Mouse (Mus musculus) C2C12 (cell line): ENCODE measurements at regions not wholly inside any gene's neighbourhood (a gene's known extent, or its start where the extent isn't known, plus 50 kb on each side); places are given as distances from the start of the nearest gene placed in this dataset.

ENCODE experiments used
- H3K27me3 ChIP-seq: one replicate; pipeline ENCODE4 v1.6.1; 2011; ENCODE audit not compliant: control insufficient read depth, insufficient read depth, insufficient read length
- H3K36me3 ChIP-seq: one replicate; pipeline ENCODE4 v1.6.1; 2011; ENCODE audit not compliant: control insufficient read depth, insufficient read depth
- H3K4me3 ChIP-seq: one replicate; pipeline ENCODE4 v1.5.1; 2011; ENCODE audit warnings: mild to moderate bottlenecking, control low read depth; ENCODE audit not compliant: poor library complexity, insufficient read depth, severe bottlenecking
- H3K79me2 ChIP-seq: one replicate; pipeline ENCODE4 v1.6.1; 2011; ENCODE audit not compliant: control insufficient read depth, insufficient read depth
- H3K79me3 ChIP-seq: one replicate; pipeline ENCODE4 v1.6.1; 2011; ENCODE audit warnings: low read depth, control low read depth
- H3ac ChIP-seq: one replicate; pipeline ENCODE3; 2011; ENCODE audit warnings: low read depth; ENCODE audit not compliant: control insufficient read depth, insufficient read length
- CEBPB ChIP-seq: IDR thresholded peaks from one replicate; pipeline ENCODE4 v1.6.1; 2011; ENCODE audit warnings: low read depth, mild to moderate bottlenecking, control low read depth, moderate library complexity
- CTCF ChIP-seq: IDR thresholded peaks from one replicate; pipeline ENCODE4 v1.5.1; 2011; ENCODE audit not compliant: control insufficient read depth, insufficient read depth, insufficient read length
- FOSL1 ChIP-seq: IDR thresholded peaks from one replicate; pipeline ENCODE4 v1.8.0; 2011; ENCODE audit warnings: mild to moderate bottlenecking, low read length; ENCODE audit not compliant: poor library complexity, insufficient read depth, severe bottlenecking
- MAX ChIP-seq: IDR thresholded peaks from one replicate; pipeline ENCODE4 v1.6.1; 2011; ENCODE audit warnings: mild to moderate bottlenecking, control low read depth
- MYOD1 ChIP-seq: IDR thresholded peaks from one replicate; pipeline ENCODE4 v1.6.1; 2011; ENCODE audit warnings: low read depth; ENCODE audit not compliant: control insufficient read depth, insufficient read length
- MYOG ChIP-seq: IDR thresholded peaks from one replicate; pipeline ENCODE4 v1.6.1; 2011; ENCODE audit not compliant: control insufficient read depth, insufficient read length; ENCODE audit errors: extremely low read depth
- USF1 ChIP-seq: IDR thresholded peaks from one replicate; pipeline ENCODE4 v1.6.1; 2011; ENCODE audit warnings: low read depth, mild to moderate bottlenecking, control low read depth, moderate library complexity

DNA sequence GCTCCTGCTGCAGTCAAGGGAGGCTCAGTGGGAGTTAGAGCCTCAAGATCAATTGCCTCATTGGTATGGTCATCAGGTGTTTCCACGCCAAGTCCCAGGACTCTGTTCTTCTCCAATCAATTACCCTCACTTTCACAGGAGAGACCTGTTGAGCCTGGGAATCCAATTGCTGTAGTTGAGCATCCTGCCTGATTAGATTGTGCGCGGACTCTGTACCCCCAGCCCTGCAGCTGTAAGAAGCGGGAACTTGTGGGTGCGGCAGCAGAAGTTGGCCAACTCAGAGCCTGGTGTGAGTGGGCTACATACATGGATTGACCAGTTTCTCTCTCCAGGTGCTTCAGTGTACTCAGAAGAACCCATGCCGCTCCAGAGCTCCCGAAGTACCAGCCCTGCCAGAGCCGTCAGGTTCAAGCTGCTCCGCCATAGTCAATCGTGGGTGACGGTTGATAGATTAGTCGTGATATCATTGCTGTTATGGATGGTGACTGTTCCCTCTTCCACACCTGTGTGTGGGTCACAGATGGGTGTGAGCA, 62.2 kb upstream of the Dlk1 start:
- TF ChIP-seq CTCF = no peak
- Histone ChIP-seq H3ac (no peak overlapping the region), H3K79me3 (no peaks in the 10 kb centered on the region), H3K4me3 (no peak overlapping the region), H3K36me3 (no peaks in the 10 kb centered on the region), H3K79me2 (no peaks in the 10 kb centered on the region), H3K27me3 (peaks cover 8% of the 10 kb centered on the region)

- peaks cover 8% of the 10 kb centered on the region for H3K27me3 ChIP-seq
- H3K79me2 ChIP-seq = no peaks in the 10 kb centered on the region
- H3K36me3 ChIP-seq = no peaks in the 10 kb centered on the region
- H3K79me3 ChIP-seq = no peaks in the 10 kb centered on the region
- no peak overlapping the region for H3ac ChIP-seq
- TF ChIP-seq MYOD1 = no peak
- TF ChIP-seq MAX = no peak
- TF ChIP-seq CEBPB = no peak
- TF ChIP-seq FOSL1 = no peak
- TF ChIP-seq CTCF = no peak
- TF ChIP-seq MYOG = no peak
- no peak for TF ChIP-seq USF1
- H3K4me3 ChIP-seq = no peak overlapping the region
These were observed 61.6 kb upstream of the Dlk1 start for GRCm38 (mm10) chr12:109390978-109391377.

- TF ChIP-seq MYOD1 = no peak
- TF ChIP-seq CTCF = no peak
- no peak for TF ChIP-seq USF1
- TF ChIP-seq MYOG = no peak
- TF ChIP-seq FOSL1 = no peak
- TF ChIP-seq MAX = no peak
- no peak for TF ChIP-seq CEBPB
- no peak overlapping the region for H3K4me3 ChIP-seq
- no peaks in the 10 kb centered on the region for H3K36me3 ChIP-seq
- H3K79me3 ChIP-seq = no peaks in the 10 kb centered on the region
- H3K79me2 ChIP-seq = no peaks in the 10 kb centered on the region
- H3ac ChIP-seq = no peak overlapping the region
- peaks cover 8% of the 10 kb centered on the region for H3K27me3 ChIP-seq
These were observed 59.3 kb upstream of the Dlk1 start for GRCm38 (mm10) chr12:109393326-109393725.

- H3K79me2 ChIP-seq = no peaks in the 10 kb centered on the region
- TF ChIP-seq MAX = no peak
- no peak for TF ChIP-seq MYOD1
- TF ChIP-seq CTCF = peak; percentile 98
These were observed 58.8 kb upstream of the Dlk1 start for GRCm38 (mm10) chr12:109393795-109394194.

DNA sequence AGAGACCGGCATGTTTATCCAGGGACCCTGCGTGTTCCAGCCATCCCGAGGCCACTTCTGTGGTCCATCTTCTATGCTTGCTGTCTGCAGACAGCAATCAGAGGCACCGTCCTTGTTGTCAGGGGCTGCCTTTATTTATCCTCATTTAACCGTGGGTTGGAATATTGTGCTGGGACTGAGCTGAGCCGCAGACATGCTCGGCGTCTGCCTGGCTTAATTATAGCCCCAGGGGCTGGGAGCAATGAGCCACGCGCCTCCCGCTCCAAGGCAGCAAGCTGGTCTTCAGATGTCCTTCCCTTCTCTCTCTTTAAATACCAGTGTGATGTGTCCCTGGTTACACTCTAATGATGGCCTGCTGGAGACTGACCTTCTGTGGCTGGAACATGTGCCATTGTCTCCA, 58.2 kb upstream of the Dlk1 start:
- TF ChIP-seq MAX = no peak
- TF ChIP-seq CTCF = no peak
- Histone ChIP-seq H3ac (no peak overlapping the region), H3K79me3 (no peaks in the 10 kb centered on the region)

More at GRCm38 (mm10) chr12:109393795-109394194, 58.8 kb upstream of the Dlk1 start:
- Histone ChIP-seq H3K27me3 (peaks cover 8% of the 10 kb centered on the region), H3K4me3 (no peak overlapping the region), H3K79me3 (no peaks in the 10 kb centered on the region), H3K36me3 (no peaks in the 10 kb centered on the region), H3ac (no peak overlapping the region)

DNA sequence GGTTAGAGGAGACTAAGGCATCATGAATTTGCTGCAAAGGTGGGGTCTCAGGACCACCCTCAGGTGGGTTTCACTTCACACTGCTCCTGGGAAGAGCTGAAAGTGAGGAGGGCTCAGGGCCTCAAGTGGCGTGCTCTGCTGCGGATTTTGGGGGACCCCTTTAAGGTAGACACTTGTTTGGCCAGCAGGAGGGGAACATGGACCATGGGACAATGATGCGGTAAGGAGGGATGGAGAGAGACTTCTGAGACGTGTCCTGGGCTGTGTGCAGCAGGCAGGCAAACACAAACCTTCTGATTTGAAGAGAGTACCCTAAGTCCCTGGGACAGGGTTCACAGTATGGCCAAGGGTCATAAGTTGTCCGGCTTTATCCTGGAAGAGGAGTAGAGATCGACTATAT, 56.0 kb upstream of the Dlk1 start:
- no peak overlapping the region for H3K4me3 ChIP-seq
- no peaks in the 10 kb centered on the region for H3K79me3 ChIP-seq
- no peaks in the 10 kb centered on the region for H3K27me3 ChIP-seq
- H3ac ChIP-seq = no peak overlapping the region
- no peaks in the 10 kb centered on the region for H3K36me3 ChIP-seq
- no peak for TF ChIP-seq MYOG
- no peak for TF ChIP-seq MAX
- no peak for TF ChIP-seq FOSL1
- no peak for TF ChIP-seq USF1
- no peak for TF ChIP-seq CEBPB
- TF ChIP-seq CTCF = no peak
- no peak for TF ChIP-seq MYOD1
- no peaks in the 10 kb centered on the region for H3K79me2 ChIP-seq

More for the DNA sequence above, 58.2 kb upstream of the Dlk1 start:
- H3K4me3 ChIP-seq = no peak overlapping the region
- H3K79me2 ChIP-seq = no peaks in the 10 kb centered on the region
- H3K36me3 ChIP-seq = no peaks in the 10 kb centered on the region
- H3K27me3 ChIP-seq = peaks cover 8% of the 10 kb centered on the region
